Mouse (Mus musculus): Measurements from ENCODE around the gene Hoxa5. TPM values are rescaled to one million over a fixed set of nuclear protein-coding genes. Genes with fewer than 3 reads are reported as not detected.
A peak's percentile ranks its signal among the peaks of the same experiment; 100 is the strongest.

Hoxa5 gene
- total and polyA plus RNA-seq, 2 experiments from 2014 or later, result 81.7 to 108 TPM

DNA sequence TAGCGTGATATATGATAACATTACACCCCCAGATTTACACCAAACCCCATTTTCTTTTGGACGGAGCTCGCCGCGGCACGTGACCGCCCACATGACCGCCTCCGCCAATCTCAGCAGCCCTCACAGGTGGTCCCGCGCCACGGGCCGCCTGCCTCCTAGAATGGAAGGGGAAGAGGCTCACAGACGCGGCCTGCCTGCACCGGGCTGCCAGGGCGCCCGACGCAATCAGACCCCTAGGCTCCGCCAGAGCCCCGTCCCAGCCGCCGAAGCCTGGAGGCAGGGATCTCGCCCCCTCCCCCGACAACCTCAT lies 13.0 kb upstream of the Hoxa5 start:
- DNase-seq (ENCODE audit: low spot score) (no peak), ATAC-seq (no peak)
- Histone ChIP-seq H3K36me3 (ENCODE audit: insufficient read depth, low read length) (no peaks in the 10 kb centered on the region), H3K9me3 (ENCODE audit: low read length) (no peaks in the 10 kb centered on the region), H3K4me1 (ENCODE audit: insufficient read depth, low read length) (no peaks in the 10 kb centered on the region), H3K4me2 (ENCODE audit: low read depth, low read length) (peak overlapping the region; percentile 31; the same call in 1 of the 2 replicates), H3K9ac (replicated peaks; ENCODE audit: low read length) (no peak overlapping the region), H3K27me3 (ENCODE audit: insufficient read depth, low read length) (peaks cover 96% of the 10 kb centered on the region), H3K4me3 (ENCODE audit: low read length) (peak overlapping the region; percentile 23), H3K27ac (no peak overlapping the region)
- under 1% methylated on average over 25 of the region's 25 CpGs for WGBS
- no peak for TF ChIP-seq CTCF (IDR thresholded peaks at IDR 0.05; ENCODE audit: low read depth)

DNA sequence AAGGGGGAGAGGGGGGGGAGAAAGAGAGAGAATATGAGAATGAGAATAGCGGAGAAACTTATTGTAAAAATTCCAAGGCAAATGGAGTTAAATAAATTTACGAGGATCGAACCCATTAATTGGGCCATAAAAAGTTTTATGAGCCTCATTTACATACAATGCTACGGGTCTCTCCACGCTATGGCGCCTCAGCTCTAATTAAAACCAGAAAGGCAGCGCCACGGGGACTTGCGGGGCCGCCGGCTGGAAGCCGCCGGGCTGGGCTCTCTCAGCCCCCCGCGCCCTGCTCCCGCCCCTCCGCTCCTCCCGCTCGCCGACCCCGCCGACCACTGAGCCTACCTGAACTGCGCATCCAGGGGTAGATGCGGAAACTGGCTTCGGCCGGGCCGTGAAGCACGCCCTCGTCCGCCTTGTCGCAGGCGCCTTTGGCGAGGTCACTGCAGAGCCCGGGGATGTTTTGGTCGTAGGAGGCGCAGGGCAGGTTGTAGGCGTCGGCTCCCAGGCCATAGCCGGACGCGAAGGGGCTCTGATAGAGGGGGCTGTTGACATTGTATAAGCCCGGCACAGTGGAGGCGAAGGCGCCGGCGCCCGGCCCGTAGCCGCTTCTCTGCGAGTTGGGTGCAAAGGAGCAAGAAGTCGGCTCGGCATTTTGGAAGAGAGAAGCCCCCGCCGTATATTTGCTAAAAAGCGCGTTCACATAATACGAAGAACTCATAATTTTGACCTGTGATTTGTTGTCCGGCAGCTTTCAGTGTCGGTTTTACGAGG lies 12.5 kb upstream of the Hoxa5 start:
- H3K9ac ChIP-seq (replicated peaks; ENCODE audit: low read length), result no peak overlapping the region
- no peak for TF ChIP-seq CTCF (IDR thresholded peaks at IDR 0.05; ENCODE audit: low read depth)
- ATAC-seq, result no peak

DNA sequence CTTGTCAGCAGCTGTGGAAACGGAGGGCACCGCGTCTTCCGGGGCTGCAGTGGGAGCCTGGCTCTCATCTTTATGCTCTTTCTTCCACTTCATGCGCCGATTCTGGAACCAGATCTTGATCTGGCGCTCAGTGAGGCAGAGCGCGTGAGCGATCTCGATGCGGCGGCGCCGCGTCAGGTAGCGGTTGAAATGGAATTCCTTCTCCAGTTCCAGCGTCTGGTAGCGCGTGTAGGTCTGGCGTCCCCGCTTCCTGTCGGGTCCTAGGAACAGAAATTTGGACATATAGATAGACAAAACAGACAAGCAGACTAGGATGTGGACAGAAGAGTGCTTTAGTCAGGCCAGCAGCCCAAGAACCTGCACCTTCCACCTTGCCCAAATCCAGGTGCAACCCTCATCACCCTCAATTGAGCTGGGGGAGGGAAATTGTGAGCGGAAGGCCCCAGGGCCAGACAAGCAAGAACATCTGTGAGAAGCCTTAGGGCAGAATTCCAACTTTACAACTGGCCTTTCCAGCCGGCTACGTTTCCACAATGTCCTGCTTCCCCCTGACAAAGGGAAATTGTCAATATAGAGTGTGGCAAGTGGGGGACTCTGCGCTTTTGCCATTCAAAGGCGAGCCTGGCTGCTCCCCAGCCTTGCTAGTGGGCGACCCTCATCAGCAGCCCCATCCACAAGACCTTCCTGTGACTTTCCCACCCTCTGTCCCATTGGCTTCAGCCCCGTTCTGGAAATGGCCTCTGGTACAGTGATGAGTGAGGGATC lies 11.6 kb upstream of the Hoxa5 start:
- no peak for DNase-seq (ENCODE audit: low spot score)
- Histone ChIP-seq H3K27me3 (ENCODE audit: insufficient read depth, low read length) (peaks cover 96% of the 10 kb centered on the region), H3K9ac (replicated peaks; ENCODE audit: low read length) (no peak overlapping the region), H3K9me3 (ENCODE audit: low read length) (no peaks in the 10 kb centered on the region), H3K4me1 (ENCODE audit: insufficient read depth, low read length) (no peaks in the 10 kb centered on the region), H3K4me2 (ENCODE audit: low read depth, low read length) (no peak overlapping the region), H3K27ac (no peak overlapping the region), H3K4me3 (ENCODE audit: low read length) (no peak overlapping the region), H3K36me3 (ENCODE audit: insufficient read depth, low read length) (no peaks in the 10 kb centered on the region)
- TF ChIP-seq CTCF (IDR thresholded peaks at IDR 0.05; ENCODE audit: low read depth), result no peak
- 4% methylated on average over 30 of the region's 30 CpGs for WGBS
- ATAC-seq, result no peak

More for the DNA sequence above, 12.5 kb upstream of the Hoxa5 start:
- no peak for DNase-seq (ENCODE audit: low spot score)
- H3K4me1 ChIP-seq (ENCODE audit: insufficient read depth, low read length), result no peaks in the 10 kb centered on the region
- H3K9me3 ChIP-seq (ENCODE audit: low read length), result no peaks in the 10 kb centered on the region
- H3K4me3 ChIP-seq (ENCODE audit: low read length), result peak overlapping the region; percentile 23
- 2% methylated on average over 60 of the region's 60 CpGs for WGBS
- H3K4me2 ChIP-seq (ENCODE audit: low read depth, low read length), result peak overlapping the region; percentile 31; the same call in 1 of the 2 replicates
- no peaks in the 10 kb centered on the region for H3K36me3 ChIP-seq (ENCODE audit: insufficient read depth, low read length)
- peaks cover 96% of the 10 kb centered on the region for H3K27me3 ChIP-seq (ENCODE audit: insufficient read depth, low read length)
- no peak overlapping the region for H3K27ac ChIP-seq

DNA sequence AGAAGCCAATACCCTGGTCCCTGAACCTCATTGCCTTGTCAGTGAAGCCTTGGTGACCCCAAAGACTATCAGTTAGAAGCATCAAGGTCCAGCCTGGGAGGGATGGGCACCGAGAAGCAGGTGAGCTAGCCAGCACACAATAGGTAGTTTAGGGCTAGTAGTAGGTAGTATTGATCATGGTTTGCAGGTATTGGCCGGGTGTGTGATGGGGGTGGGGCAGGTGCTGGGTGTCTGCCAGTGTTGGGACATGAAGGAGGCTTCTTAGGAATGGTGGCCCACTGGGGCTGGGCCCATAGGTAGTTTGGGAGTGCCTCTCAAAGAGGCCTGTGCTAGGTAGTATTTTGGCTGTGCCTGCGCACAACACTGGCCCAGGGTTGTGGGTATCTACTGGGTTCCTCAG lies 10.7 kb upstream of the Hoxa5 start:
- H3K36me3 ChIP-seq (ENCODE audit: insufficient read depth, low read length), result no peaks in the 10 kb centered on the region
- H3K4me2 ChIP-seq (ENCODE audit: low read depth, low read length), result no peak overlapping the region
- peaks cover 98% of the 10 kb centered on the region for H3K27me3 ChIP-seq (ENCODE audit: insufficient read depth, low read length)
- DNase-seq (ENCODE audit: low spot score) (no peak), ATAC-seq (no peak)
- H3K4me1 ChIP-seq (ENCODE audit: insufficient read depth, low read length), result no peaks in the 10 kb centered on the region
- no peak overlapping the region for H3K9ac ChIP-seq (replicated peaks; ENCODE audit: low read length)
- no peak for TF ChIP-seq CTCF (IDR thresholded peaks at IDR 0.05; ENCODE audit: low read depth)
- WGBS, result 16% methylated on average over 3 of the region's 3 CpGs
- H3K9me3 ChIP-seq (ENCODE audit: low read length), result no peaks in the 10 kb centered on the region
- no peak overlapping the region for H3K27ac ChIP-seq
- H3K4me3 ChIP-seq (ENCODE audit: low read length), result no peak overlapping the region

DNA sequence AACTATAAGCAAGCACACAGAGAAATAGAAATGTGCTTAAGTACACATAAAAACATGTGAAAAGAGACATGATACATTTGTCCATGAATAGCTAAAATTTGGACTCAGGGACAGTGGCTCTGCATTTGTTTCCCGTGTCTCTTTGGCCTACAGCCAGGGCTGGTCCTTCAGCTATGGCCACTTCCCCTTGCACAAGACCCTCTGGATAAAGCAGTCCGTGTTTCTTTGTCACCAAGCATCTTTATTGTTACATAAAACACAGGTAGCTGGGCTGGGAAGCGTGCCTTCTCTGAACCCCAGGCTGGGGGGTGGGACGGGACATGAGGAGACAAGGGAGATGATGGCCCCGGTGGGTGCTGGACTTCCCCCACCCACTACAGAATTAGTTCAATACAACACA lies 9.9 kb upstream of the Hoxa5 start:
- Histone ChIP-seq H3K4me3 (ENCODE audit: low read length) (no peak overlapping the region), H3K27ac (no peak overlapping the region), H3K9ac (replicated peaks; ENCODE audit: low read length) (no peak overlapping the region), H3K4me2 (ENCODE audit: low read depth, low read length) (no peak overlapping the region), H3K4me1 (ENCODE audit: insufficient read depth, low read length) (no peaks in the 10 kb centered on the region), H3K27me3 (ENCODE audit: insufficient read depth, low read length) (peaks cover 98% of the 10 kb centered on the region), H3K9me3 (ENCODE audit: low read length) (no peaks in the 10 kb centered on the region), H3K36me3 (ENCODE audit: insufficient read depth, low read length) (no peaks in the 10 kb centered on the region)
- ATAC-seq (no peak), DNase-seq (ENCODE audit: low spot score) (no peak)
- 11% methylated on average over 5 of the region's 5 CpGs for WGBS
- TF ChIP-seq CTCF (IDR thresholded peaks at IDR 0.05; ENCODE audit: low read depth), result no peak

DNA sequence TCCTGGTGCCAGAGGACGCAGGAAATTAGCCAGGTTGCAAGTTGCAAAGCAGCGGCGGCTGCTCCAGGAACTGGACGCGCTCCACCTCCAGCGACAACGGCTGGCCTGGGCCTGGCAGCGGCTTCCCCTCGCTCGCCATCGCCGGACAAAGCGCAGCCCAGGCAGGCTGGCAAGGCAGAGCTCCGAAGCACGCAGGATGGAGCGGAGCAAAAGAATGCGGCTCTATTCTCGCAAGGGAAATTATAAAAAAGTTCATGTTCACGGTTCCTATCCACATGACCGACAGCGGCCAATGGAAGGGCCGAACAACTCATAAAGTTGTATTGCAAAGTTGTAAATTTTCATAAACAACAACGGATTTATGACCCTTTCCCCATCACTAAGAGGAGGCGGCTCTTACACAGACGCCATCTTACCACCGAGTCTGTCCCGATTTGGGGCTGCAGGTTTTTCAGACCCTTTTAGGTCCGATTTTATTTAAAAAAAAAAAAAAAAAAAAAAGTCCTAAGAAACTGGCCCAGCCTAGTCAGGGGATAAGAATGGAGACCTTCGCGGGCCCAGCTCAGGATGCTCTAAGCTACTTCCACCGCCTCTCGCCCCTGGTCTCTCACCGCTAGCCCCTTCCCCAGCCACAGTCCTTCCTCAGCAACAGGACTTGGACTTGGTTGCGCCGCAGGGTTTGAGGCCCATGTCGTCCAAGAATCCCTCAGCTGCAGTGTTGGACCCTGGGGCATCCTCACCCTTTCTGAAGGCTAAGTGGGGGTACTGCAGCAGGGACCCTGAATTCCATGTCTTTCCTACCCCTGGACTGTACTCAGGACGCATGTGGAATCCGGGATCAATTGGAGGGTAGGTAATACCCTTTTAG lies 9.0 kb upstream of the Hoxa5 start, which contains the start of the genes Hoxa3 and Gm28308:
TSS of gene Hoxa3 (minus strand) at position 218 of the 868 bp plus-strand sequence.
TSS of gene Gm28308 (minus strand) at position 221 of the 868 bp plus-strand sequence.
- Histone ChIP-seq H3K27me3 (ENCODE audit: insufficient read depth, low read length) (peaks cover 98% of the 10 kb centered on the region), H3K9me3 (ENCODE audit: low read length) (no peaks in the 10 kb centered on the region), H3K4me2 (ENCODE audit: low read depth, low read length) (no peak within 1 kb of the TSS), H3K4me3 (ENCODE audit: low read length) (peak within 1 kb of the TSS; percentile 11; the same call in 1 of the 2 replicates), H3K4me1 (ENCODE audit: insufficient read depth, low read length) (no peaks in the 10 kb centered on the region), H3K27ac (no peak within 1 kb of the TSS), H3K9ac (replicated peaks; ENCODE audit: low read length) (no peak within 1 kb of the TSS), H3K36me3 (ENCODE audit: insufficient read depth, low read length) (no peaks in the 10 kb centered on the region)
- DNase-seq (ENCODE audit: low spot score) (no peak), ATAC-seq (no peak)
- no peak for TF ChIP-seq CTCF (IDR thresholded peaks at IDR 0.05; ENCODE audit: low read depth)
- 11% methylated on average over 38 of the region's 38 CpGs for WGBS
